Mouse (Mus musculus) liver, embryonic 13.5 days (tissue): ENCODE data around the gene Pter. TPM values are rescaled to one million over a fixed set of nuclear protein-coding genes. Genes with fewer than 3 reads are reported as not detected.

Experiments
- ATAC-seq: fragments of 200-750 bp; cut with Nextera tagmentation; 2 replicates; pipeline ENCODE4 v1.8.0; 2017; ENCODE audit warnings: low read depth, mild to moderate bottlenecking, moderate number of reproducible peaks, moderate library complexity
- DNase-seq: peaks from one replicate; pipeline ENCODE4 v3.0.0; 2022
- H3K27ac ChIP-seq: fragments of 300-500 bp; sonication (generic); 2 replicates; pipeline ENCODE4 v1.5.1; 2015; ENCODE audit warnings: moderate library complexity, mild to moderate bottlenecking, inconsistent platforms
- H3K27me3 ChIP-seq: fragments of 300-500 bp; sonication (generic); 2 replicates; pipeline ENCODE4 v1.6.1; 2015; ENCODE audit warnings: mild to moderate bottlenecking, inconsistent platforms
- H3K36me3 ChIP-seq: fragments of 300-500 bp; sonication (generic); 2 replicates; pipeline ENCODE4 v1.6.1; 2015; ENCODE audit warnings: mild to moderate bottlenecking, inconsistent platforms
- H3K4me1 ChIP-seq: fragments of 300-500 bp; sonication (generic); replicated peaks from 2 replicates; pipeline ENCODE4 v1.6.1; 2015; ENCODE audit warnings: inconsistent platforms
- H3K4me2 ChIP-seq: fragments of 300-500 bp; sonication (generic); 2 replicates; pipeline ENCODE4 v1.6.1; 2015; ENCODE audit warnings: inconsistent platforms, mild to moderate bottlenecking, moderate library complexity
- H3K4me3 ChIP-seq: fragments of 300-500 bp; sonication (generic); replicated peaks from 2 replicates; pipeline ENCODE4 v1.5.1; 2015; ENCODE audit warnings: mild to moderate bottlenecking, inconsistent platforms
- H3K9ac ChIP-seq: fragments of 300-500 bp; sonication (generic); 2 replicates; pipeline ENCODE4 v1.6.1; 2015; ENCODE audit warnings: mild to moderate bottlenecking, inconsistent platforms
- H3K9me3 ChIP-seq: fragments of 300-500 bp; sonication (generic); replicated peaks from 2 replicates; pipeline ENCODE4 v1.6.1; 2016; ENCODE audit warnings: inconsistent platforms
- WGBS: fragments of 180-500 bp; shearing (Covaris S2); methylation state at CpG from one replicate; pipeline ENCODE4 v1.1.7; 2015; ENCODE audit not compliant: insufficient replicate concordance; 5-methylcytosine and 5-hydroxymethylcytosine counted together
- polyA plus RNA-seq: library from polyadenylated mRNA; unstranded; fragments of >200 nt; fragmentation: Nextera tagmentation; extraction: Ambion mirVana; gene quantifications from 2 replicates; pipeline ENCODE4 v1.2.1, GENCODE M21; 2015

Gene Pter
- 33.5 and 41.4 TPM in 2 replicates for polyA plus RNA-seq

GRCm38 (mm10) chr2:12923804-12924591 lies at the start of gene Pter:
TSS of gene Pter (plus strand) at chr2:12924041.
- ATAC-seq (peak; percentile 97), DNase-seq (peak; percentile 88)
- WGBS = 1% methylated on average over 24 of the region's 24 CpGs
- H3K4me2 ChIP-seq = peak within 1 kb of the TSS; percentile 85
- peak within 1 kb of the TSS; percentile 79 for H3K9ac ChIP-seq
- no peaks in the 10 kb centered on the region for H3K27me3 ChIP-seq
- peaks cover 28% of the 10 kb centered on the region for H3K4me1 ChIP-seq
- H3K9me3 ChIP-seq = no peaks in the 10 kb centered on the region
- peak within 1 kb of the TSS; percentile 73 for H3K27ac ChIP-seq
- no peaks in the 10 kb centered on the region for H3K36me3 ChIP-seq
- H3K4me3 ChIP-seq = peak within 1 kb of the TSS; percentile 69

- Histone ChIP-seq H3K27me3 (no peaks in the 10 kb centered on the region), H3K9ac (no peak overlapping the region), H3K4me1 (no peaks in the 10 kb centered on the region), H3K27ac (no peak overlapping the region), H3K36me3 (no peaks in the 10 kb centered on the region), H3K9me3 (no peaks in the 10 kb centered on the region), H3K4me3 (no peak overlapping the region), H3K4me2 (no peak overlapping the region)
- DNase-seq (no peak), ATAC-seq (no peak)
- WGBS = 38% methylated on average over 1 of the region's 1 CpGs
These were observed 49.6 kb upstream of the Pter start for GRCm38 (mm10) chr2:12874232-12874631.

GRCm38 (mm10) chr2:12879492-12879891 lies 44.3 kb upstream of the Pter start:
- DNase-seq (no peak), ATAC-seq (peak; percentile 45; the same call in 1 of the 2 replicates)
- H3K4me3 ChIP-seq = no peak overlapping the region
- H3K27me3 ChIP-seq = no peaks in the 10 kb centered on the region
- no peaks in the 10 kb centered on the region for H3K4me1 ChIP-seq
- no peak overlapping the region for H3K27ac ChIP-seq
- no peaks in the 10 kb centered on the region for H3K36me3 ChIP-seq
- H3K9ac ChIP-seq = no peak overlapping the region
- H3K9me3 ChIP-seq = no peaks in the 10 kb centered on the region
- no peak overlapping the region for H3K4me2 ChIP-seq
- WGBS = 39% methylated on average over 2 of the region's 2 CpGs

DNA sequence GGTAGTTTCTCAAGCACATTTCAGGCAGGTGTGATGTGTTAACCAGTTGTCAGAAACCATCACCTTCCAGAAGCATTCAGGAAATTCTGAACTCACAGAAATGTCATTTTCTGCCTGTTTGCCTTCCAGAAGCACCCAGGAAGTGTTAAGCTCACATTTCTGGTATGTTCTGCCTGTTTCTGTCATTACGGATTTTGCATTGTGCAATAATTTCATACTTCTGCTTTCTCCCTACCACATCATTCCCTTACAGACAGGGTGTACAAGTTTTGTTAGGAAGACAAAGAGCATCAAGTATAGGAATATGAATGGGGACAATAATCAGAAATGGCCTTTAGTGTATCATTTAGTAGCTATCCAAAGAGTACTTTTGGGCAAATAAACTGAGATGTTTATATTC lies 42.8 kb upstream of the Pter start:
- H3K4me3 ChIP-seq = no peak overlapping the region
- no peak for DNase-seq
- H3K4me1 ChIP-seq = no peaks in the 10 kb centered on the region
- H3K9ac ChIP-seq = no peak overlapping the region
- ATAC-seq = no peak
- WGBS = 40% methylated on average over 1 of the region's 1 CpGs
- H3K27ac ChIP-seq = no peak overlapping the region
- H3K4me2 ChIP-seq = no peak overlapping the region
- H3K9me3 ChIP-seq = no peaks in the 10 kb centered on the region
- no peaks in the 10 kb centered on the region for H3K36me3 ChIP-seq
- H3K27me3 ChIP-seq = no peaks in the 10 kb centered on the region

- no peaks in the 10 kb centered on the region for H3K27me3 ChIP-seq
- no peaks in the 10 kb centered on the region for H3K4me1 ChIP-seq
- no peak overlapping the region for H3K4me3 ChIP-seq
- H3K27ac ChIP-seq = no peak overlapping the region
- DNase-seq (no peak), ATAC-seq (no peak)
- WGBS = 75% methylated on average over 10 of the region's 10 CpGs
- no peak overlapping the region for H3K4me2 ChIP-seq
- no peak overlapping the region for H3K9ac ChIP-seq
- no peaks in the 10 kb centered on the region for H3K9me3 ChIP-seq
- no peaks in the 10 kb centered on the region for H3K36me3 ChIP-seq
These were observed 40.4 kb upstream of the Pter start for GRCm38 (mm10) chr2:12883276-12883914.

- Histone ChIP-seq H3K4me2 (no peak overlapping the region), H3K4me3 (no peak overlapping the region), H3K4me1 (no peaks in the 10 kb centered on the region), H3K27me3 (no peaks in the 10 kb centered on the region), H3K9ac (no peak overlapping the region), H3K27ac (no peak overlapping the region), H3K36me3 (no peaks in the 10 kb centered on the region), H3K9me3 (no peaks in the 10 kb centered on the region)
- WGBS = 55% methylated on average over 2 of the region's 2 CpGs
- DNase-seq (no peak), ATAC-seq (no peak)
These were observed 36.8 kb upstream of the Pter start for GRCm38 (mm10) chr2:12887015-12887414.

DNA sequence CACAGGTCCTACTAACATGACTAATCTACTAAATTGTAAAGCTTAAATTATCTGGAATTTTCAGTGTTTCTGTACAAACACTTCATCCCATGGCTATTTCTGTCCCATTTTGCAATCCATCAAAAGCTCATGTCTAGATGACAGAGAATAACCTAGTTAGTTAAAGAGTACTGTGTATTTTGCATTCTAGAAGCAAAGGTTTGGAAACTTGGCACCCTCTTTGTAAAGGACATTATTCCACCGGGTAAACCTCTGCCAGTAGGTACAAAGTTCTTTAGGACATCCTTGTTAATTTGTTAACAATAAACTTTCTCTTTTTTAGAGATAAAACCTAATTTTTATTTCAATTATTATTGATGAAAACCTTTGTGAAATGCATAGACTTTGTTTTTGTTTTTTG lies 18.1 kb upstream of the Pter start:
- no peak for ATAC-seq
- Histone ChIP-seq H3K27me3 (no peaks in the 10 kb centered on the region), H3K4me2 (no peak overlapping the region), H3K27ac (no peak overlapping the region), H3K4me1 (no peaks in the 10 kb centered on the region), H3K9me3 (no peaks in the 10 kb centered on the region), H3K36me3 (no peaks in the 10 kb centered on the region), H3K4me3 (no peak overlapping the region), H3K9ac (no peak overlapping the region)
- WGBS = 58% methylated on average over 1 of the region's 1 CpGs
- no peak for DNase-seq

DNA sequence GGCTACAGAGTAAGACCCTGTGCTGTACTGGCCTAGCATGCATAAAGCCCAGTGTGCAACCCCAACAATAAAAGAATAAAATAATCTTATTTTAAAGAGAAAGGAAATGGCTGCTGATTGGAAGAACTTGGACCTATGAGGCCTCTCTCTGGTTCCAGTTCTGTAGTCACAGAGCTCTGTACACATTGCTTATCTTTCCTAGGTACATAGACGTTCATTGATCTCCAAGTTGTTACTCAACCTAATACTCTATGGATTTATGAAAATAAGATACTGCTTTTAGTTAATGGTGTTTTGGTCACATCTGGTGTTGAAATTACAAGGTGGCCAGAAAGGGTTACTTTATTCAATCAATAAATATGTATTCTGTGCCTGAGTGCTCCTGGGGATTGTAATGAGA lies 1.8 kb downstream of the Pter start:
- H3K9ac ChIP-seq = no peak overlapping the region
- 28% methylated on average over 1 of the region's 1 CpGs for WGBS
- peaks cover 28% of the 10 kb centered on the region for H3K4me1 ChIP-seq
- DNase-seq (no peak), ATAC-seq (no peak)
- no peak overlapping the region for H3K27ac ChIP-seq
- H3K4me3 ChIP-seq = no peak overlapping the region
- peak overlapping the region; percentile 24 for H3K4me2 ChIP-seq
- no peaks in the 10 kb centered on the region for H3K9me3 ChIP-seq
- no peaks in the 10 kb centered on the region for H3K27me3 ChIP-seq
- no peaks in the 10 kb centered on the region for H3K36me3 ChIP-seq

DNA sequence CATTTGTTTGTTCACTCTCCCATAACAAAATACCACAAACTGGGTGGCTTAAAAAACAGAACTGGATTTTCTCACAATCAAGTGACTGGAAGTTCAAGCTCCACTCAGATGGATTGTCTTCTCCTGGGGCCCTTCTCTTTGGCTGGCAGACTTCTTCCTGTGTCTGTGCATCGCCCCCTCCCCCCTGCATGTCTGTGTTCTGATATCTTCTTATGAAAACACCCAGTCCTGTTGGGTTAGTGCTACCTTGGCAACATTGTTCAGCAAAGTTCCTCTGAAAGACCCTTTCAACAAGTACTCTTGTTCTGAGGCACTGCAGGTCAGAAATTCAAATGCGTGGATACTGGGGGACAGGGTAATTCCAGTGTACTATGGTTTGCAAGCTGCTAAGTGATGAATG lies 6.5 kb downstream of the Pter start:
- 65% methylated on average over 2 of the region's 2 CpGs for WGBS
- Histone ChIP-seq H3K9me3 (no peaks in the 10 kb centered on the region), H3K9ac (no peak overlapping the region), H3K4me3 (no peak overlapping the region), H3K27me3 (no peaks in the 10 kb centered on the region), H3K27ac (no peak overlapping the region), H3K4me1 (peaks cover 8% of the 10 kb centered on the region), H3K36me3 (no peaks in the 10 kb centered on the region), H3K4me2 (no peak overlapping the region)
- ATAC-seq = no peak
- no peak for DNase-seq

GRCm38 (mm10) chr2:12933905-12934304 lies 10.1 kb downstream of the Pter start:
- WGBS = 75% methylated on average over 2 of the region's 2 CpGs
- H3K4me2 ChIP-seq = no peak overlapping the region

DNA sequence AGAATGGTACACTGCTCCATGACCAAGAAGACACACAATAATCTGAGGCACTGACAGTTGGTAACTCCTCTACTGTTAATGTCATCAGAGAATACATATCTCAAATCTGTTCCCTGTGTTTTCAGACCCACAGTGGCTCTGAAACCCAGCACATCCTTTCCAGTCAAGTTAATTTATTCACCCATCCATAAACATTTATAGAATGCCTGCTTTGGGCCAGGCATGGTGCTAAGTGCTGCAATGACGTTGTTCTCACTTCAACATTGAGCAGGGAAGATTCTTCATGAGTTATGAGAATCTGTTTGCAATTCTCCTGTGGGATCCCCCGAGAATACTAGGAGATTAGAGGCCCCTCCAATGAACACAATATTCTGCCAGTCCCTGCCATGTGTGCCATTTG lies 11.4 kb downstream of the Pter start:
- H3K4me3 ChIP-seq = no peak overlapping the region
- H3K36me3 ChIP-seq = no peaks in the 10 kb centered on the region
- no peaks in the 10 kb centered on the region; the same call in 1 of the 2 replicates for H3K4me1 ChIP-seq
- H3K4me2 ChIP-seq = no peak overlapping the region
- no peaks in the 10 kb centered on the region for H3K27me3 ChIP-seq
- H3K9me3 ChIP-seq = no peaks in the 10 kb centered on the region
- H3K27ac ChIP-seq = no peak overlapping the region
- H3K9ac ChIP-seq = no peak overlapping the region
- 61% methylated on average over 2 of the region's 2 CpGs for WGBS
- no peak for DNase-seq
- no peak for ATAC-seq

More at GRCm38 (mm10) chr2:12933905-12934304, 10.1 kb downstream of the Pter start:
- H3K9ac ChIP-seq = no peak overlapping the region
- no peaks in the 10 kb centered on the region for H3K36me3 ChIP-seq
- no peak overlapping the region for H3K4me3 ChIP-seq
- H3K9me3 ChIP-seq = no peaks in the 10 kb centered on the region
- no peak for DNase-seq
- H3K4me1 ChIP-seq = no peaks in the 10 kb centered on the region; the same call in 1 of the 2 replicates
- no peak for ATAC-seq
- H3K27ac ChIP-seq = no peak overlapping the region
- no peaks in the 10 kb centered on the region for H3K27me3 ChIP-seq
